Mouse (Mus musculus) ovary, postnatal 14 days (tissue): ENCODE results near the gene Gucy2d.

Source experiments
- DNase-seq: peaks from one replicate; pipeline ENCODE4 v3.0.0; 2022; ENCODE audit warnings: low spot score

Gene Gucy2d

GRCm38 (mm10) chr7:98490328-98490727 is 50.1 kb downstream of the Gucy2d start:
- no peak for DNase-seq

- no peak for DNase-seq
Measured at GRCm38 (mm10) chr7:98490911-98491310, 50.7 kb downstream of the Gucy2d start.

GRCm38 (mm10) chr7:98491451-98492200 is 51.4 kb downstream of the Gucy2d start:
- no peak for DNase-seq

- DNase-seq, result no peak
Measured at GRCm38 (mm10) chr7:98492331-98492730, 52.1 kb downstream of the Gucy2d start.

- DNase-seq, result no peak
Measured at GRCm38 (mm10) chr7:98493307-98493706, 53.1 kb downstream of the Gucy2d start.

- DNase-seq, result no peak
Measured at GRCm38 (mm10) chr7:98493901-98494480, 53.8 kb downstream of the Gucy2d start.

GRCm38 (mm10) chr7:98495591-98495990 is 55.4 kb downstream of the Gucy2d start:
- no peak for DNase-seq

- no peak for DNase-seq
Measured at GRCm38 (mm10) chr7:98497451-98497850, 57.2 kb downstream of the Gucy2d start.

GRCm38 (mm10) chr7:98498101-98498500 is 57.9 kb downstream of the Gucy2d start:
- DNase-seq, result no peak

GRCm38 (mm10) chr7:98498656-98499560 is 58.7 kb downstream of the Gucy2d start:
- DNase-seq, result no peak

- DNase-seq, result no peak
Measured at GRCm38 (mm10) chr7:98499561-98500292, 59.5 kb downstream of the Gucy2d start.

GRCm38 (mm10) chr7:98500470-98500869 is 60.3 kb downstream of the Gucy2d start:
- DNase-seq, result peak; percentile 47

- no peak for DNase-seq
Measured at GRCm38 (mm10) chr7:98501078-98501477, 60.9 kb downstream of the Gucy2d start.

- no peak for DNase-seq
Measured at GRCm38 (mm10) chr7:98502921-98503320, 62.7 kb downstream of the Gucy2d start.

GRCm38 (mm10) chr7:98503951-98504647 is 63.9 kb downstream of the Gucy2d start:
- no peak for DNase-seq

- no peak for DNase-seq
Measured at GRCm38 (mm10) chr7:98504726-98505314, 64.6 kb downstream of the Gucy2d start.

GRCm38 (mm10) chr7:98505664-98506063 is 65.4 kb downstream of the Gucy2d start:
- no peak for DNase-seq

GRCm38 (mm10) chr7:98510961-98511958 is 71.0 kb downstream of the Gucy2d start:
- DNase-seq, result no peak

GRCm38 (mm10) chr7:98513251-98513650 is 73.0 kb downstream of the Gucy2d start:
- DNase-seq, result no peak

GRCm38 (mm10) chr7:98522576-98522975 is 82.4 kb downstream of the Gucy2d start:
- DNase-seq, result no peak
